Mouse (Mus musculus) embryo, embryonic 9.5 days (tissue): ENCODE results near the gene Ccr6.

Experiments
- DNase-seq: peaks from one replicate; pipeline ENCODE4 v3.0.0-alpha.2; 2017; ENCODE audit errors: extremely low spot score

Ccr6 gene

DNA sequence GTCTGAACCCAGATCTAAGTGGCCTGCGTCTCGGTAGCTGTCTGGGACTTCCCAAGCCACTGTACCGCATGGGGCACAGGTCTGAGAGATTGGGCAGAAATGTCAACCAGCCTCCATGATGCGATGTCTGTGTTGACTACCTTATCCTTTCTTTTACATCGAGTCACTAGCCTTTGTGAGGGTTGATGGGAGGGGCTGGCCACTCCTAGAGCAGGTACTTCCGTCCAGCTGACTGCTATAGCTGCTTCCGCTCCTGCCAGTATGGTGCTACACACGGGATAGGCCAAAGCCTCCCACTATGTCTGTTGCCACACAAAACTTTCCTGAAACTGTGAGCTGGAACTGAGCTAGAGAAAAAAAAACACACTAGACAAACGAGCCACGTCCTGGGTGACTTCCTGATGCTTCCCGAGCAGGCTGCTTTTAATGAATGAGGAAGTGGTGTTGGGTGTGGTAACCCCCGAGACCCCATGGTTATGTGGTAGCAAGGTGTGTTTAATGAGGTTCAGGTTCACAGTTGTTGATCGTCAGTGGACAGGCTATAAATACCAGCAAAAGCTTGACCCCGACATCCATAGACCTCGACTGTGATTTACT lies 2.1 kb upstream of the Ccr6 start:
- no peak for DNase-seq

DNA sequence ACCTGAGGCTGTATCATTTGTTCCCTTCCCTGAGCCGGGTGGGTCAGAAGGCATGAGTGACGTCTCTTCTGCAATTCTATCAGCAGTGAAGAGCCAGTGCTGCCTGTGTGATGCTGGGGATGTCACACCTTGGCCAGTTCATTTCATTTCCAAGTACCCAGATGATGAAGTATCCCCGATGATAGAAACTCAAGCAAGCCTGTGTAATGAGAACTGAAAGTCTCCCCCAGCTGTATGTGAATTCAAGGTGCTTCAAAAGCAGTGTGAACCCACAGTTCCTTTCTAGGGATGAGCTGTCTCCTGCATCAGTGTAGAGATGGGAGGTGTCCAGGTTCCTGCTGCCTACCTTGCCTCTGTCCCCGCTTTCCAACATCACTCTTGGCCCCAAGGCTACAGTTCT lies 1.3 kb upstream of the Ccr6 start:
- no peak for DNase-seq

DNA sequence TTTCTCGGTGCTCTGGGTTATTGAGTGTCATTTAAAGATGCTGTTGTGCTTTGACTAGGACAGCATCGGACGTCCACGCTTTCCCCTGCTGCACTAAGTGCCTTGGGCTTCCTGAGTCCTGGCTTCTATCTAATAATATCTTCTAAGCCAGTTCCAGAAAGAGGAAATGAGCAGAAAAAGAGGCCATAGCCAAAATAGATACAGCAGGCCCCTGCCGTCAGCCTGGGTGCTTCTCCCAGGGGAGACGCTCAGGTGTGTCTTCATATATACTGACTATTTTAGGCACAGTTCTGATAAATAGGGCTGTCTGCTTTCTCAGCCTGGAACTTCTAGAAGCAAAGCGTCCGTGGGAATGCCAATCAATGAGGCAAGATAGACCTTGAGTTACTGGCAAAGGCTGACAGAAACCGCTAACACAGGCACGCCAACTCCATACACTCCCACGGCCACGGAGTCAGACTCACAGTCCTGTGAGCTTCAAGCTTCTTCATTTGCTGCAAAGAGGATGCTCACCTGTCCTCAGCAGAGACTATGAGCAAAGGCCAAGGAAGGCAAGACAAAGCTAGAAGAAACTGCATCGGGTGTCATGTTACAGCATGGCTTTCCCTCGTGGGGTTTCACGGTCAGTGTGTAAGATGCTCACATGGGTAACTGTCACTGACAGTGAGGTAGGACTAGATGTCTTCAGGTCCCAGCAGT lies 2.3 kb downstream of the Ccr6 start:
- DNase-seq: no peak

DNA sequence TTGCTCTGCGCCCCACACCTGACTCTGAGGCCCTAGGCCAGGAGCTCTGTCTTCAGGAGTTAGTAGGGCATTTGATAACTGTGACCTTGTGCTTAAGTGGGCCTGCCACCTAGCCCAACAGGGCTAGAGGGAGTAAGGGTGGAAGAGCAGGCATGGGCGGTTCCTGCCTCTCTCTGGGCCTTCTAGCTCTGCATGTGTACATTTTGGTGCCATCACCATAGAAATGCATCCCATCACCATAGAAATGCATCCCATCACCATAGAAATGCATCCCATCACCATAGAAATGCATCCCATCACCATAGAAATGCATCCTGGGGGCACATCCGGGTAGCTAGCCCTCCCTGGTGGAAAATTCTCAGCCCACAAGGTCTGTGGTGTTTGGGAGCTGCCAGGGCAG lies 3.7 kb downstream of the Ccr6 start:
- DNase-seq: no peak

DNA sequence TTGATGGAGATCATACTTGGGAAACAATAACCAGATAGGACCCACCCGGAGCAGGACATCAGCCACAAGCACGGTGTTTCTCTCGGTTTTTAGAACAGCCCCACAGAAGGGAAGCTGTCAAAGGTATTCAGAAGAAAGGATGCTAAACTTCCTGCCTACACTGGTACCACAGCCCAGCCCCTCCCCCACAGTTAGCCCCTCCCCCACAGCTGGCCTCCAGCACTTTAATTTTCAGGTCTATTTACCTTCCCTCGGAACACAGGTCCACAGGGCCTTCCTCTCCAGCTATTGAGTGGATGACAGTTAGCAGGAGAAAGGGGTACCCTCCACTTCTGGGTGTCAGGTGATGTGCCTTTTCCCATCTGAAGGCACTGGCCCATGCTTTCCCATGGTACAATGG lies 4.7 kb downstream of the Ccr6 start:
- no peak for DNase-seq

DNA sequence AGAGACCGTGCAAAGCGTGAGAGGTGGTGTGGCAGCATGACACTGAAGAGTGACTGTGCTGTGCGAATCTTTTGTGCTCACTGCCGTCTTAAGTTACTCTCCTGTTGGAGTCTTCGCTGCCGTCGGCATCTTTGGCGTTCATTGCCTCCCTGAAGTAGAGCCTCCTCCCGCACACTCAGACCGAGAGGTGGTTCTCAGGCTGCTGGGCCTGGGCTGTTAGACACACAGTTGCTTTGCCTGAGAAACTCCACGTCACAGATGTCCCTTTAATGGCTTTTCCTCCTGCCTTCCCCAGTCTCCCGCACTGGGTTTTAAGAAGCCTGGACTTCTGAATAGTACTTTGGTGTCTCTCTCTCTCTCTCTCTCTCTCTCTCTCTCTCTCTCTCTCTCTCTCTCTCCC lies 5.8 kb downstream of the Ccr6 start:
- DNase-seq: no peak

DNA sequence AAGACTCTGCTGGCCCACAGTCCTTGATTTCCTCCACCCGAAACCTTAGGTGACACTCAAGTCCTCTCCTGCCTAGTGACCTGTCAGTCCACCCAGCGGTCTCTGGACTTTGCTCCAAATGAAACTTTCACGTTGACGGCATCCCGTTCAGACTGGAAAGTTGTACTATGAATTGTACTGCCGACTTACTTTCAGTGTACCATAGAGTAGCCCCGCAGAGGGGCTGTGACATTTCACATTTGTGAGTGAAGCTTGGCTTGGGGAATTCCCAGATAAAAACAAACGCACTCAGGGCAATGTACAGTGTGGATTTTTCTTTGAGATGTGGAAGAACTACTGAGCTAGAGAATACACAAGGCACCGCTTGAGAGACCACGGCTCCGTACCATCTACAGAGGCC lies 6.3 kb downstream of the Ccr6 start:
- no peak for DNase-seq

DNA sequence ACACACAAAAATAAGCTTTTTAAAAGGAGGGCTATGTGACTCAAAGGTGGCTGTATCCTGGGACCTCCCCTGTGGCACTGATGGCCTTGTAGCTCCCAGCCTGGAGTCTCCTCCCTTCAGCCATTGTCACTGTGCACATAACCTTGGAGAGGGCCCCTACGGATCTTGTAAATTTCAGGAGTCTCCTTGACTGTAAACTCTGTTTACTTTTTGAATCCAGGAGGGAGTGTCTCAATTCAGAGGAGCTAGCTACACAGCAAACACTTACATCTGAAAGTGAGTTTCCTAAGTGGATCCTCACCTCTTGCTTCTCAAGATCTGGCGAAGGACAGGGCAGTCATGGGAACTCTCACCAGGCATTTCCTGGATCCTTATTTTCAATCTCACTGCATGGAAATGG lies 8.3 kb downstream of the Ccr6 start:
- no peak for DNase-seq

DNA sequence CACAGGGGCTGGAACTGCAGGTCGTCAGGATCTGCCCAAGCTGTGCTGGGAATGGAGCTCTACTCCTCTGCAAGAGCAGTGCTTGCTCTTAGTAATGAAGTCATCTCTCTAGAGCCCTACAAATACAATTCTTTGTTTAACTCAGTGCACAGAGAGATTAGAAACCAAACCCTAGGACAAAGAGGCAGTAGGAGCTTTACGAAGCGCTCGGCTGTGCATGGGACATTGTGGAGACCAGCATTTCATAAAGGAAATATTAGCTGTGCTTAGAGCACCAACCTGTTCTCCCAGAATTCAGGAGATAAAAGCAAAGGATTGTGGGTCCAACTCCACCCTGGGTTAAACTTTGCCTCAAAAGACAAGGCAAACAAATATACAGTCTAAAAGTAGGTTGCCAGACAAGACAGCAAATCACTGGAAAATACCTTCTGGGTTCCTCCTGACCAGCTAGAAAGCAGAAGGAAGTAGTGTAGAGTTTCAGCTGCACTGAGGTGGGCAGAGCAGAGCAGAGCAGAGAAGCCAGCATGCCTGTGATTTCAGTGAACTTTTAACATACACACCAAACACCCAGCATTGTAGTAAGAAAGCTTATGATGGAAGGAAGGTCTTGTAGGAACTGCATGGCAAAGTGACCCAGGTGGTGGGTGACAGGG lies 10.4 kb downstream of the Ccr6 start:
- DNase-seq: no peak

DNA sequence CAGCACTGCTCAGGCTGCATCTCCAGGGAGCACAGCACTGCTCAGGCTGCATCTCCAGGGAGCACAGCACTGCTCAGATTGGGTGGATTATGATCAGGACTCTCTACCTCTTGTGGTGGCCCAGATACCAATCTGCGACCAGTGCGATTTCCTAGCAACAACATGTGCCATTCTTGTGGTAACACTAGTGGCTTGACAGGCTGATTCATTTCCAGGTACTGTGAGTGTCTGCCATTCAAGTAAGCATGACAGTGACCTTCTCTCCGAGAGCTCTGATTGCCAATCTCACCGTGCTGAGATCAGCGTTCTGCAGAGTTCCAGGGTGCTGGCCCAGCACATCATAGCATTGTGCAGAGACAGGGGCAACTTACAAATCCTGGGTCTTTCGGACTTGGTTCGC lies 15.9 kb downstream of the Ccr6 start:
- DNase-seq: no peak

DNA sequence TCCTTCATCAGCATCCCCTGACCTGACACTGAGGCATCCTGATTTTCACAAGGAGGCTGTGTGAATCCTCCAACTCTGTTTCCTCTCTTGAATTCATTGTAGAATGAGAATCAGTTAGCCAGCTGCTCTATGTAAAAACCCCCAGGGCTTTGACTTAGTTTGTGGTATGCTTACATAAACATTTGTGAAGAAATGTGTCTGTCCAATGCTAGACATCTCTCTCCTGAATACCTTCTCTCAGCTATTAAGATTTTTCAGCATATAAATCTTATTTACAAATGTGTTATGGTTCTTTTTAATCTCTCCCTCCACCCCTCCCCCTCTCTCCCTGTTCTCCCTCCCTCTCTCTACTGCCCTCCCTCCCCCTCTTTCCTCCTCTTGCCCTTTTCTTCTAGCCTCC lies 18.4 kb downstream of the Ccr6 start:
- DNase-seq: no peak

DNA sequence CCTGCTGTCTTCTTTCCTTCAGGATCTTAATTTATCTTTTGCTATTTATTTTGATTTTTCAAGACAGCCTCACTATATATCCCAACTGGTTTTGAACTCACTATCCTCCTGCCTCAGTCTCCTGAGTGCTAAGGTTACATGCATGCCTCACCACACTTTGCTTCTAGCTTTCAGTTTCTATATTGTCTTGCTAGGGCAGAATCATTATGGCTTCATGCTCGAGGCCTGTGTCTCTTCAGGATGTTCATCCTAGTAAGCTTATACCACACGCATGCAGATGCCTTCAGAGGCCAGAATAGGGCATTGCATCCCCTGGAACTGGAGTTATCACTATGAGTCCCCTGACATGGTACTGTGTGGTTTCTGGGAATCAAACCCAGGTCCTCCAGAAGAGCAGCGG lies 19.1 kb downstream of the Ccr6 start:
- no peak for DNase-seq

DNA sequence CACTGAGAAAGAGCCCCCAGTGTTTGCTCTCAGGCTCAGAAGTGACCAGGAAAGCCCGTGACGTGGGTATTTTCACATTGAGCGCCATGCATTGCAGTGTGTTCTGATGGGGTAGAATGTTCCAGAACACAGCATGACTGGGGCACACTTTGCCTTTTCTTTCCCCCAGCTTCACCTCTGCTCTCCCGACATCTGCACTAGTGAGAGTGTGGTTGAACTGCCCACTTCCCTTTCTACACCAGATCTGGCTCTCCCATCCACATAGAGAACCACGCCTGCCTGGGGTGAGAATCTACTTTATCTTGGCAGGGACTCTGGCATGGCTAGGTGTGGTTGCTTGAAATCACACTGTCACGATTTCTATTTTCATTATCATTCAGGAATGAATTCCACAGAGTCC lies 19.7 kb downstream of the Ccr6 start:
- no peak for DNase-seq

DNA sequence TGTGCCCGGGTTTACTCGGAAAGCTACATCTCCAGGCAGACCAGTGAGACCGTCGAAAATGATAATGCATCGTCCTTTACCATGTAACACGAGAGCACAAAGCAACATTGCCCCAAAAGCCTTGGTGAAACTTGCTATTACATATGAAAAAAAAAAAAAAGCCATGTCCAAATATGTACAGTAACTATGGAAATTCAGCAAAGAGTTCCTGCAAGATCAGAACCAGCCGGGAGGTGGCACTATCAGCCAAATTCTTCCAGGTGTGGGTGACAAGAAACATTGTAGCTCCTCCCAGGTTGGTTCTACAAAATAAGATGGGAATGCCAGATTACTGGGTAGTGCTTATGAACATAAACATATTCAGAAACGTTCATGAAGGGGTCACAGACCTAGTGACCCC lies 21.1 kb downstream of the Ccr6 start:
- DNase-seq: no peak

DNA sequence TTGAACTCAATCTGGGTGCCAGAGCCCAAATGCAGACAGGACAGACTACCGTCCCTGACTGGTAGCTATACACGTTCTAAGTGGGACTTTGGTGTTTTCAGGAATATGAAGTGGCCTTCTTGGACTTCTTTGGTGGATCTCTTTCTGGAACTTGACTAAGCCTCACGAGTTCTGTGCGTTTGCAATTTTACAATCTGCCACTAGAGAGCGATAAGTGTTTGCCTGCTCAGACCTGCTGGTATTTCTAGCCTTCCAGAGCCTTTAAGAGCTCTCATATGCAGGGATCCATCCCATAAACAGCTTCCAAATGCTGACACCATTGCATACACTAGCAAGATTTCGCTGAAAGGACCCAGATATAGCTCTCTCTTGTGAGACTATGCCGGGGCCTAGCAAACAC lies 28.8 kb downstream of the Ccr6 start:
- peak; percentile 47 for DNase-seq

DNA sequence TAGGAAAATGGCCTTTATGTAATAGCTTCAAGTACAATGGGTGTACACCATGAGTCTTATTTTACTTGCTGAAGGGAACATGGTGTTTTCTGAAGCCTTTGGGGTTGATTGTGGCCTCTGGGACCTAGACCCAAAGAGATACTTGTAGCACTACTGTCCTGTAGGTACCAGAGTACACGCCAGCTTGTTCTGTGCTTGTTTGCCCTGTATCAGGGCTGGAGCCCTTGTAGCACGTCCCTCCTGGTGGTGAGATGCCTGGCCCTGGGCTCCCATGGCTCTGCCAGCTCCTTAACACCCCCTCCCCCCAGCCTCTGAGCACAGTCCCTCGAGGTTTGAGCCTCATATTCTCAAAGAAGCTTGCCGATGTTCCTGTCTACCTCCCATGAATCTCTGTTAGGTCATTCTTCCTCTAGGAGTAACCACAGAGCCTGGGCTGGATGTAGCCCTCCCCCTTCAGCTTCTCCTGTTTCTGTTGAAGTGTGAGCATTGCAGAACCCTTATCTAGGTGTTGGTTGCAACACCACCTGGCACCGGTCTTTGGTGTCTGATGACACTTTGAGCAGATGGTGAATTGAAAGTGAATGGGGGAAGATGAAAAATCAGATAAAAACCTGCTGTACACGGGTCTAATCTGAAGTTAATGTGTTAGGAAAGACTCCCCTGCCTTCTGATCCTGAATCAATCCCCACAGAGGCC lies 36.4 kb downstream of the Ccr6 start:
- no peak for DNase-seq

DNA sequence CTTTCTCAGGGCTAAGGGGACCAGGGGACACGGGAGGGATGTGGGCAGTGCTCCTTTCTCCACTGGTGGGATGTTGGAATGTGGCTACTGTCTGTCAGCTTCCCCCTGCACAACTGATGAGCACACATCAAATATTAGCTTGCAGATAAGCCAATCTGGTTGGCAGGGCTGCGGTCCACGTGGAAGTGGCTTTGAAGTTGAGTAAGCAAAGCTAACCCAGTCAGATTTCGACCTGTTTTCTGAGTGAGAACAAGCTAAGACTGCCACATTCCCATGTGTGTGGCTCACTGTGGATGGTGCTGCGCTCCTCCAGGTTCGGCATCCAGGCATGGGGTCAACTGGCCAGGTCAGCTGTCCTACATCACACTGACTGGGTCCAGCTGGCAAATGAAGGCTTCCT lies 37.1 kb downstream of the Ccr6 start:
- DNase-seq: no peak

DNA sequence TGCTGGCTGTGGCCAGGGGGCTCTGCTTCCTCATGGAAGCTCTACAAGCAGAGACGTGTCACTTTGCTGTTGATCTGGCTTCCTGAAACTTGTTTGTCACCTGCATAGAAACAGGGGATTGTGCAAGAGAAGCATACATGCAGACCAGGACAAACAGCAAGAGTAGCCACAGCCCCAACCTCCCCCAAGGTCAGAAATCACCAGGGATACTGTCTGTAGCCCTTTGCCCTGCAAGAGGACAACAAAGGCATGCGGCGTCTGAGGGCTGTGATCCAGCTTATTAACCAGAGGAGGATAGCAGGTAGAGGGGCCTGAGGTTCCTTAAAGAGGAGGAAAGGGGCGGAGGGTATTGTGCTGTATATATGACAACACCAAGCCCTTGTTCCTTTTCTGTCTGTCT lies 40.2 kb downstream of the Ccr6 start:
- no peak for DNase-seq

DNA sequence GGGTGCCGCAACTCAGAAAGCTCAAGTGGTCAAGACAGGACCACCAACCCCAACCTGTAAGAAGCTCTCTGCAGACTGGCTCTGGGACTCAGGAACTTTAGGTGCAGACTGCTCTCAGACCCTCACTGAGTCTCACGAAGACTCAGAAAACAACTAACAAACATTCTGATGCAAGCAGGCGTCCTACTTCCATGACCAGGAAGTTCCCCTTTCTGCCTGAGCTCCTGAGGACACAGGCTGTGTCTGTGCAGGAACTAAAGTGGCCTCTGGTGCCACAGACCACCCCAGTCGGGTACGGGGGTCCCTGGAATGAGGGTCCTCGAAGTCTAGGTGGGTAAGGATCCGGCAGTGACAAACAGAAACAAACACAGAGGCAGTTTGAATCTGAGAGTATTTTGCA lies 40.8 kb downstream of the Ccr6 start:
- no peak for DNase-seq

DNA sequence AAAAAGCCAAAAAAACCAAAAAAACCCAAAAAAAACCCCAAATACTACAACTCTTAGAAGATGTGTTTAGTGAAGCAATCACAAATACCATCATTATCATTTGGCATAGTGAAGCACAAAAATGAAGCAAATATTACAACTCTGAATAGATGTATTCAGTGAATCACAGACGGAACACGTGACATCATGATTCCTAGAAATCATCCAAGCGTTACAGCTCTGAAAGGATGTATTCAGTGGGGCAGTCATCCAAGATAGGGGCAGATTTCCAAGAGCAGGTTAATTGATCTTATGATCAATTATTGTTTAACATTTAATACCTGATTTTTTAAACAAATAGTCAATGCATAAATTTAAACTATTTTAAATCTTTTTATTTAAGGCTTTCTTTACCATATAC lies 41.4 kb downstream of the Ccr6 start:
- no peak for DNase-seq

DNA sequence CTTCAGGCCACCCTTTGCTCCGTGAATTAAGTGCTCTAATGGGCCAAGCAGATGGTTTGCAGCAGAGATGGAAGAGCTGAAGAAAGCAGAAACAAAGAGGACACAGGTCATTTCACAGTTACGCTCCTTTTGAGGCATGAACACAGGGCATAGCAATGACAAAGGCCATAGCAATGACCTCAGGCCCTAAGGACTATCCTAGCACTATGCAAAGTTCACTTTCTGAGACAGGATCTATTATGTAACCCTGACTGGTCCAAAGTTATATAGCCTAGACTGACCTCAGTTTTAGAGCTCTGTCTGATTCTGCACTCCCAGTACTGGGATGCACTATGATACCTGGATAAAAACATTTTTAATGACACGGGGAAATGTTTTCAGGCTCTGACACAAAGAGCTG lies 42.5 kb downstream of the Ccr6 start:
- no peak for DNase-seq

DNA sequence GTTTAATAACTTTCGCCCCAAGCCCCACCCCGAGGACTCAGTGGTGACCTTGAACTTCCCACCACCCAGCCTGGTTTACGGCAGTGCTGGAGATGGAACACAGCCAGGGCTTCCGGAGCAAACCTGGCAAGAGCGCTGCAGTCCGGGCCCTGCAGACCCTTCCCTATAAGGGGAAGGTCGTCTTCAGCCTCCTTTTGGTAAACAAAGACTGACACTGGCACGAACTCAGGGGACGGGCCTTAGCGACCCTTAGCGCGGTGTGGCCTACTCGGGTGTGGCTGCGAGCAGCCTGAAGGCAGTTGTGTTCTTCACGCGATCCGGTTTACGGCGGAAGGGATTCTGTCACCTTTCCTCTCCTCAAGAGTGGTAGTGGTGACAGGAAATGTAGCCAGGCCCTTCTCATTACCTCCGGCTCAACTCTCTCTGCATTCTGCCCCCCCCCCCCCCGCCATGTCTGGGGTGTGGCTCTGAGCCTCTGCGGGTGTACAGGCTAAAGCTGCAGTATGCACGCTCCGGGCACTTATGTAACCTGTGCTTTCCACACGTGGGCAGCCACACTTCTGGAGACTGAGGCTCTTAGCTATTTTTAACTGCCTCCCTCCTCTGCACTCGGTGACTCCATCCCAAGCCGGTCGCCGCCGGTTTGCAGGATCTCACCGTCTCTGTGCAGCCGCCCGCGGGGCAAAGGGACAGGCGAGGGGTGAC lies 47.1 kb downstream of the Ccr6 start, which contains the start of gene Mpc1:
TSS of gene Mpc1 (plus strand) at position 84 of the 705 bp plus-strand sequence.
- peak; percentile 58 for DNase-seq
